Mouse (Mus musculus) lung, postnatal 0 days (tissue): ENCODE results near the gene Dennd1a. TPM values are rescaled to one million over a fixed set of nuclear protein-coding genes. Genes with fewer than 3 reads are reported as not detected.

Source experiments
- ATAC-seq: fragments of 200-750 bp; cut with Nextera tagmentation; 2 replicates; pipeline ENCODE4 v1.8.0; 2017; ENCODE audit warnings: moderate library complexity
- DNase-seq: peaks from one replicate; pipeline ENCODE4 v3.0.0-alpha.2; 2016; ENCODE audit warnings: low spot score
- H3K27ac ChIP-seq: fragments of 300-500 bp; sonication (generic); 2 replicates; pipeline ENCODE4 v1.5.1; 2014; ENCODE audit warnings: antibody characterized with exemption, mild to moderate bottlenecking, low read length, mixed read lengths
- H3K27me3 ChIP-seq: fragments of 300-500 bp; sonication (generic); replicated peaks from 2 replicates; pipeline ENCODE4 v1.6.1; 2014; ENCODE audit warnings: low read length, mixed read lengths; ENCODE audit not compliant: insufficient read depth
- H3K36me3 ChIP-seq: fragments of 300-500 bp; sonication (generic); 2 replicates; pipeline ENCODE4 v1.6.1; 2014; ENCODE audit warnings: low read length, mixed read lengths; ENCODE audit not compliant: insufficient read depth
- H3K4me1 ChIP-seq: fragments of 300-500 bp; sonication (generic); 2 replicates; pipeline ENCODE4 v1.6.1; 2014; ENCODE audit warnings: antibody characterized with exemption, low read depth, low read length, mixed read lengths; ENCODE audit not compliant: insufficient read depth
- H3K4me2 ChIP-seq: fragments of 300-500 bp; sonication (generic); replicated peaks from 2 replicates; pipeline ENCODE4 v1.6.1; 2014; ENCODE audit warnings: low read depth, mild to moderate bottlenecking, low read length, moderate library complexity, mixed read lengths
- H3K4me3 ChIP-seq: fragments of 300-500 bp; sonication (generic); 2 replicates; pipeline ENCODE4 v1.5.1; 2014; ENCODE audit warnings: low read depth, low read length
- H3K9ac ChIP-seq: fragments of 300-500 bp; sonication (generic); replicated peaks from 2 replicates; pipeline ENCODE4 v1.6.1; 2014; ENCODE audit warnings: low read depth, mild to moderate bottlenecking
- H3K9me3 ChIP-seq: fragments of 300-500 bp; sonication (generic); 2 replicates; pipeline ENCODE4 v1.6.1; 2016; ENCODE audit warnings: low read length, mixed read lengths
- CTCF ChIP-seq: IDR thresholded peaks from 2 replicates; pipeline ENCODE4 v1.5.1; 2016; ENCODE audit warnings: antibody characterized with exemption, mild to moderate bottlenecking
- EP300 ChIP-seq: IDR thresholded peaks from 2 replicates; pipeline ENCODE4 v1.6.1; 2016; ENCODE audit warnings: antibody characterized with exemption, mild to moderate bottlenecking, control low read depth
- WGBS: fragments of 180-500 bp; shearing (Covaris S2); extraction: QIAGEN DNeasy Blood & Tissue Kit; methylation state at CpG from one replicate; pipeline ENCODE4 v1.1.7; 2014; 5-methylcytosine and 5-hydroxymethylcytosine counted together
- polyA plus RNA-seq: library from polyadenylated mRNA; unstranded; fragments of >200 nt; fragmentation: Nextera tagmentation; extraction: Ambion mirVana; gene quantifications from 2 replicates; pipeline ENCODE4 v1.2.1, GENCODE M21; 2015

Gene Dennd1a
- polyA plus RNA-seq, 1 experiment from 2014 or later, result 4.4 TPM

GRCm38 (mm10) chr2:37867387-37867786 is 419.8 kb downstream of the Dennd1a start:
- Histone ChIP-seq H3K4me2 (no peak overlapping the region), H3K4me1 (no peaks in the 10 kb centered on the region), H3K9me3 (no peaks in the 10 kb centered on the region), H3K9ac (no peak overlapping the region), H3K27me3 (no peaks in the 10 kb centered on the region), H3K36me3 (no peaks in the 10 kb centered on the region), H3K4me3 (no peak overlapping the region), H3K27ac (no peak overlapping the region)
- TF ChIP-seq EP300, result no peak
- no peak for TF ChIP-seq CTCF
- ATAC-seq, result no peak
- peak; percentile 23 for DNase-seq
- WGBS, result 50% methylated on average over 5 of the region's 5 CpGs

GRCm38 (mm10) chr2:37857472-37857871 is 429.7 kb downstream of the Dennd1a start:
- TF ChIP-seq CTCF, result no peak
- TF ChIP-seq EP300, result no peak
- Histone ChIP-seq H3K27me3 (no peaks in the 10 kb centered on the region), H3K27ac (no peak overlapping the region), H3K9ac (no peak overlapping the region), H3K4me2 (no peak overlapping the region), H3K4me1 (no peaks in the 10 kb centered on the region), H3K4me3 (no peak overlapping the region), H3K9me3 (no peaks in the 10 kb centered on the region), H3K36me3 (no peaks in the 10 kb centered on the region)
- no peak for ATAC-seq
- DNase-seq, result no peak
- WGBS, result 71% methylated on average over 1 of the region's 1 CpGs

GRCm38 (mm10) chr2:37856955-37857354 is 430.2 kb downstream of the Dennd1a start:
- Histone ChIP-seq H3K9ac (no peak overlapping the region), H3K9me3 (no peaks in the 10 kb centered on the region), H3K4me3 (no peak overlapping the region), H3K36me3 (no peaks in the 10 kb centered on the region), H3K27me3 (no peaks in the 10 kb centered on the region), H3K4me2 (no peak overlapping the region), H3K27ac (no peak overlapping the region), H3K4me1 (no peaks in the 10 kb centered on the region)
- no peak for DNase-seq
- TF ChIP-seq CTCF (no peak), EP300 (no peak)
- WGBS, result 53% methylated on average over 3 of the region's 3 CpGs
- ATAC-seq, result no peak

- peak; percentile 23 for DNase-seq
- H3K27ac ChIP-seq, result no peak overlapping the region
- no peak overlapping the region for H3K4me3 ChIP-seq
- ATAC-seq, result peak; percentile 14; the same call in 1 of the 2 replicates
- no peaks in the 10 kb centered on the region for H3K36me3 ChIP-seq
- no peaks in the 10 kb centered on the region for H3K4me1 ChIP-seq
- WGBS, result 58% methylated on average over 2 of the region's 2 CpGs
- no peaks in the 10 kb centered on the region for H3K27me3 ChIP-seq
- no peak overlapping the region for H3K9ac ChIP-seq
- no peaks in the 10 kb centered on the region for H3K9me3 ChIP-seq
- H3K4me2 ChIP-seq, result no peak overlapping the region
- TF ChIP-seq EP300, result no peak
- no peak for TF ChIP-seq CTCF
Observed at GRCm38 (mm10) chr2:37855226-37855625, 432.0 kb downstream of the Dennd1a start.

- Histone ChIP-seq H3K36me3 (no peaks in the 10 kb centered on the region), H3K4me3 (no peak overlapping the region), H3K27me3 (no peaks in the 10 kb centered on the region), H3K9me3 (no peaks in the 10 kb centered on the region), H3K4me2 (no peak overlapping the region), H3K27ac (no peak overlapping the region), H3K9ac (no peak overlapping the region), H3K4me1 (no peaks in the 10 kb centered on the region)
- TF ChIP-seq CTCF (no peak), EP300 (no peak)
- WGBS, result 61% methylated on average over 1 of the region's 1 CpGs
- DNase-seq, result no peak
- no peak for ATAC-seq
Observed at GRCm38 (mm10) chr2:37853878-37854435, 433.2 kb downstream of the Dennd1a start.

GRCm38 (mm10) chr2:37850626-37851025 is 436.6 kb downstream of the Dennd1a start:
- H3K9me3 ChIP-seq, result no peaks in the 10 kb centered on the region
- no peak for DNase-seq
- H3K36me3 ChIP-seq, result no peaks in the 10 kb centered on the region
- H3K9ac ChIP-seq, result no peak overlapping the region
- no peak overlapping the region for H3K27ac ChIP-seq
- no peaks in the 10 kb centered on the region for H3K27me3 ChIP-seq
- H3K4me1 ChIP-seq, result no peaks in the 10 kb centered on the region
- no peak overlapping the region for H3K4me2 ChIP-seq
- no peak overlapping the region for H3K4me3 ChIP-seq
- 0 out of 2 replicates have a peak, but pooled peaks have one; percentile 26 for ATAC-seq
- WGBS, result 47% methylated on average over 1 of the region's 1 CpGs
- TF ChIP-seq CTCF (no peak), EP300 (no peak)

- no peak for DNase-seq
- Histone ChIP-seq H3K4me3 (no peak overlapping the region), H3K27ac (no peak overlapping the region), H3K4me1 (no peaks in the 10 kb centered on the region), H3K4me2 (no peak overlapping the region), H3K36me3 (no peaks in the 10 kb centered on the region), H3K27me3 (no peaks in the 10 kb centered on the region), H3K9ac (no peak overlapping the region), H3K9me3 (no peaks in the 10 kb centered on the region)
- WGBS, result 78% methylated on average over 3 of the region's 3 CpGs
- TF ChIP-seq CTCF, result no peak; the same call in 1 of the 2 replicates
- no peak for TF ChIP-seq EP300
- no peak for ATAC-seq
Observed at GRCm38 (mm10) chr2:37849357-37849756, 437.8 kb downstream of the Dennd1a start.
